Mouse (Mus musculus): ENCODE measurements around the gene Sod1. TPM values are rescaled to one million over a fixed set of nuclear protein-coding genes. Genes with fewer than 3 reads are reported as not detected.
"Not testable (repeated sequence)": the region's sequence is repeated elsewhere in the genome, so short reads cannot be mapped to it uniquely, and the experiment has no call there.

The Sod1 gene
- polyA plus RNA-seq, 2 experiments from 2014 or later, result 1,036 to 1,092 TPM

DNA sequence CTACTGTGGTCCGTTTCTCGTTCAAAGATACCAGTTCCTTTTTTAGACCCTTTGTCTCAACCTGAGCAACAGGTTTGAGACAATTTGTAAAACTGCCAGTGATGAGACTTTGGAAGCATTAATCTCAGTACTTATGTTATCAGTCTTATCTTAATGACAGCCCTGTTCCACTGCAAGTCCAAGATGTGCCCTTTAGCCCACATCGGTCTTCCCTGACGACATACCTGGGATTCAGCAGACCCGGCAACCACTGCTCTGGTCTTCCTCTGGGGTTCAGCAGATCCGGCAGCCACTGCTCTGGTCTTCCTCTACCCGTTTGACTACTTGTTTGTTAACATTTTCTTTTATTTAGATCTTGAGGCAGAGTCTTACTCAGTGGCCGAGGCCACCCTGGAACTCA lies 8.8 kb upstream of the Sod1 start:
- no peak for ATAC-seq

DNA sequence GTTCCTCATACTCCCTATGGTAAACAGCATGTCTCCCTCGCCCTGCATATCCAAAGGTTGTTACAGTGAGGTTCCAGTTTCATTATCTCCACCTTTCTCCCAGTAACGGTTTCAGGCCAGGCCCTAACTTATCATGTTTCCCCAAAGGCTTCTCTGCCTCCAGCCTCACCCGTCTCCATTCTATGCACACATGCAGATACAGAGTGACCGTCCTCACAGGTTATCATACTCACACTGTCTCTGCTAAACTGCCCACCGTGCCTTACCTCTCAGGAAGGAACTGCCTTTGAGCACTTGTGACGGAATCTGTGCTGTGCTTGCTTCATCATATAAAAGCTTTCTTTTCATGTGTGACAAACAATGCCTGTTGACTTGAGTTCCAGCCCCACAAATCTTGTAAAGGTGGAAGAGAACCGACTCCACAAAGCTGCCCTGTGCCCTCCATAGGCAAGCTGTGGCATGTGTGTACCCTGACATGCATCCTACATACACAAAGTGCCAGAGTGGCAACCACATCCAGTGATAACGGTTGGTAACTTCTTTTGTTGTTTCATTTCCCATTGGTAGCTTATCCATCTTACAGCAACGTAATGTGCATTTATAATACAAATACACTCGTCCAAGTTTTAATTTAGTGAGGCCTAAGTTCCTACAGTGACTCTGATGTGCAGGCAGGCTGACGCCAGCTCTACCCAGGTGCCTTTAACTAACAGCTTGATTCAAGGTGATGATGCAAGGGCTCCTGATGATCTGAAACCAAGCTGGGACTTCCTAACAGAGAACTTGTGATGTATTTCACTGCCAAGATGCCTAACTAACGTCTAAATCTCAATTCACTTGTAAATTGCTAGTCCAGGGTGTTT lies 6.8 kb upstream of the Sod1 start:
- no peak for ATAC-seq

DNA sequence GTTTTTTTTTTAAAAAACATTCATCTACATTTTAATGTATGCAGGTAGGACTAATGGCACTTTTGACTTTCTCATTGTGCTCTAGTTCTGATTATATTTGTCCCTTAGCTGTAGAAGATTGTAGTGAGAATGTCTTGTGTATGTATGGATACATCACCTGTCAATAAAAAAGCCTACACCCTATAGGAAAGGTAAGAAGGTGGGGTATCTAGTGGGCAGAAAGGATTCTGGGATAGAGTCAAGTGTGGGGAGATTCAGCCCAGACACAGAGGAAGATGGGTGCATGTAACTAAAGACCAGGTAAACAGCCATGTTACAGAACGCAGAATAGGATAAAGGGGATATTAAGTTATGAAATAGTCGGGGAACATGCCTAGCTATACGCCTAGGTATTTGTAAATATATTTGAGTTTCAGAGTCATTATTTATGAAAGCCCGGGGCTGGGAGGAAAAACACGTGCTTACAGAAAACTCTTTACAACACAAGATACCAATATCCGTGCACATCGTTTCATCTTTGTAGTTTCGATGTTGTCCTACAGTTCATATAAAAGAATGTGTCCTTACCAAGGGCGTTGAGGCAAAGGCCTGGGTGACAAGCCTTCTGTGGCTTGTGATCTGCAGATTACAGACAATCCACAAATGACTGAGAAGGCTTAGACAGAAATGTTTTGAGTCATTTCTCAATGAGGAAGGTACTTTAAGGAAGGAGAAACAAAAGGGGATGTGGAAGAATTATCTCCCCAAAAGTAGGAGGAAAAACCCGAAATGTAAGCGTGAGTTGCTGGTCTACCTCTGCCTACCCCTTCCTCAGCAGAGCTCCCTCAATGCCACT lies 5.6 kb upstream of the Sod1 start:
- no peak for ATAC-seq

DNA sequence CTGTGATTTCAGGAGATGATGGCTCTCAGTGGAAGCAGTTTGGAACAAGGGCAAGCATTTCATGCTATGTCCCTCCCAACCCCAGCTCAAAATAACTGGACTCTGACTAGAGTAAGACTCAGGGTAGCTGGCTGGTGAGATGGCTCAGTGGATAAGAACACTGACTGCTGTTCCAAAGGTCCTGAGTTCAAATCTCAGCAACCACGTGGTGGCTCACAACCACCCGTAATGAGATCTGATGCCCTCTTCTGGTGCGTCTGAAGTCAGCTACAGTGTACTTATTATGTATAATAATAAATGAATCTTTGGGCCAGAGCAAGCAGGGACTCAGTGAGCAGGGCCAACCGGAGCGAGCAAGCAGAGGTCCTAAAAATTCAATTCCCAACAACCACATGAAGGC lies 4.7 kb upstream of the Sod1 start:
- not testable (repeated sequence) for ATAC-seq

DNA sequence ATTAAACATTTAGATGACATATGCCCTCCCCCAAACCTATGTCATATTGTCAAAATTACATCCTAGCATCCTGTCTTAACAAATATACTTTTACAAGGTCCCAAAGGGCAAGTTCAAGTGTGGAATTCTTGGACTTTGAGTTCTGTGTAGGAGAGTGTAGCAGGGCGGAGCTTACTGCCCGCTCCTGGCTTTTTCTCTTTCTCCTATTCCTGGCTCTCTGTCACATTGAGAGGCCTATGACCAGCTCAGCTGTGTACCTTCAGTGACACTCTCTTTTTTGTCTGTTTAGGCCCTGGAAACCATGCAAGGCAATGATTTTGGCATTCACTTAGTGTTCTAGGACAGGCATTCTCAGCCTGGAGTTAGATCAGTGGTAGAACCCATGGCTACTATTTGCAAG lies 4.1 kb upstream of the Sod1 start:
- ATAC-seq, result no peak

DNA sequence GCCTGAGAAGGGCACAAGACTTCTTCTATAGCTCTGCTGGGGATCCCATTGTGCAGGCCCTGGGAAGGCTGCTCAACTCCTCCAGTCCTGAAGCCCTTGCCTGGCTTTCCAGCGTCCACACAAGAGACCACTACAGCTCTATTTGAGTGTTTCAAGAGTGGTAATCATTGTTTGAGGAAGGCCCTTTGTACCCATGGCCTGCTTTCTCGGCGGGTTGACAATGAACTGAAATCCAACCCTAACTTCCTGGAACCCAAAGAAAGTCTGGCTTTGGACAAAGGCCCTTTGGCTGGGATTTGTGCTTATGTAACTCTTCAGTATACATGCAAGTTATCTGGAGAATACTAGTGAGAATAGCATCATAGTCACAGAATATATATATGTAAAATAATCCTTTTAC lies 3.2 kb upstream of the Sod1 start:
- no peak for ATAC-seq

DNA sequence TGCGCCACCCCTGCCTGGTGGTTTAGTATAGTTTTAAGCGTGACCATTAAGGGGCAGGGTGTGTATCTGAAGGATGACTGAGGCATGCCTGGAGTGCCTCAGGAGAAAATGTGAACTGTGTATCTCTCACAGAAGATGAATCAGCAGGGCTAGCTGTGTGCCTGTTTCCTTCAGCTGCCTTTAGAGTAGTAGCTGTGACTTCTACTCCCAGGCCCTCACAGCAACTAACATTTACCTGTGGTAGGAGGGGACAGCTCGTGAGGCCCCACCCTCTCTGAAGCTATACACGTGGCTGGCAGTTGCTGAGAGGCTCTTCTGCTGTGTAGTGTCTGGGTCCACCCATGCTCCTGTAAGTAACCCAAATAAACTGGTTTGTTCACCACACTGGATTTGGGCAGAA lies 2.6 kb upstream of the Sod1 start:
- ATAC-seq, result no peak

DNA sequence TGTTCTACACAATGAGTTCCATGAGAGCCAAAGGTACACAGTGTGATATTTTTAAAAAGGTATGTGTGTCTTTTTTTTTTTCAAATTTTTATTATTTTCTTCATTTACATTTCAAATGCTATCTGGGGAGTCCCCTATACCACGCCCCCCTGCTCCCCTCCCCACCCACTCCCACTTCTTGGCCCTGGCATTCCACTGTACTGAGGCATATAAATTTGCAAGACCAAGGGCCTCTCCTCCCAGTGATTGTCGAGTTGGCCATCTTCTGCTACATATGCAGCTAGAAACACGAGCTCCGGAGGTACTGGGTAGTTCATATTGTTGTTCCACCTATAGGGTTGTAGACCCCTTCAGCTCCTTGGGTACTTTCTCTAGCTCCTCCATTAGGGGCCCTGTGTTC lies 1.1 kb upstream of the Sod1 start:
- ATAC-seq, result not testable (repeated sequence)

DNA sequence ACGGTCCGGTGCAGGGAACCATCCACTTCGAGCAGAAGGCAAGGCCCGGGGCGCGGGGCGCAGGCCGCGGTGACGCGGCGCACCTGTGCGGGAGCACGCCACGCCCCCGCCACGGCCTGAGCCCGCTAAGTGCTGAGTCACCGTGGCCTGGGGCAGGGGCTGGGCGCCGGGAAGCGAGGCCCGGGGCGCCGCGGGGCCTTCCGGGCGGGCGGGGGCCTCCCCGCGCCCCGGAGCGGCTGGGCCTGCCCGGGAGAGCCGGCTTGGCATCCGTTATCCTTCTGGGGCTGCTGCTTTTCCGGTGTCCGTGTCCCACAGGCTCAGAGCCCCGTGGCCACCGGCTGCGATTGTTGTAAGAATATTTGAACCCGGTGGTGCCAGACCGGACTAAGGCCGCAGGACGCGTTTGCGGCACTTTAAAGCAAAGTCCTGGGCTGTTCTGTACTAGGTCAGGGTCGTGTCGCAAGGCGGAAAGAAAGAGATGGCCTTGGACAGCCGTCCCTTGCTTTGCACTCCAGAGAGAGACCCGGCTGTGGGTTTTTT lies 408 bp downstream of the Sod1 start:
- ATAC-seq, result peak; percentile 52

DNA sequence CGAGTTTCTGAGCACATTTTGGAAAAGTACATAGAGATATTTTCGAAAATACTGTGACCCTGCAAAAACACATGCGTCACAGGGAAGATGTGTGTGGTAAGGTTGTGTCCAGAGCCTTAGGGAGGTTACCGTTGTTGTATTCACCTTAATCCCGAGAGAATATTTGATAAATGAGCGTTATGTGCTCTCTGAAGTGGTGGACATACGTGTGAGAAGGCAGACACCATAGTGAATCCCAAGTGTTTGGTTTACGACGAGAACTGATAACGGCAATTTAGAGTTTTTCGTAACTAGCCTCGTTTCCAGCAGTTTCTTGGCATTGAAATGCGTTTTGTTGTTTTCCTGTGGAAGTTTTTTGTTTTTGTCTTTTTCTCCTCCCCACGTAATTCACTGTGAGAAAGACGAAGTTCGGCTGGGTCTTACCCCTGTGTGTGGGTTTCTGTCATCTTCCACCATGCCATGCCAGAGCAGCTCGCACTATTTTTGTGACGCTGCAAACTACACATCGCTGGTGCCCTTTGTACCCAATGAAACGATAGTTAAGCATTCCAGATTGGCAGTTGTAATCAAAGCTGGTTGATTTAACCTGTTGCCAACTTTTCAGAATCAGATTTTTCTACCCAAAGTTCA lies 1.0 kb downstream of the Sod1 start:
- peak; percentile 11 for ATAC-seq

DNA sequence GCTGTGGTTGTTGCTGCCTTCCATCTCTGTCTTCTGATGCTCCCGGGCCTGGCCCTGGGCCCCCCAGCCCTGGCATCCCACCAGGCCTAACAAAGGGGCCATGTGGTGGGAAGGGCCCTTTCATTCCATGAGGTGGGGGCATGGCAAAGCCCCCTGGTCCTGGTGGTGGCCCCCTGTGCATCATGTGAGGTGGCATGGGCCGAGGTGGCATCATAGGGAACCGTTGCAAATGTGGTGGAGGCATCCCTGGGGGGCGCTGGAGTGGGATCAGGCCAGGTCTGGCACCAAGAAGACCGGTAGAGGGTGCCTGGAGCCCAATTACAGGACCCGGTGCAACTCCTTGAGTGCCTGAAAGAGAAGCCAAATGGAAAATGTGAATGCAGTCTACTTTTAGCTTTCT lies 9.3 kb downstream of the Sod1 start:
- no peak for ATAC-seq

DNA sequence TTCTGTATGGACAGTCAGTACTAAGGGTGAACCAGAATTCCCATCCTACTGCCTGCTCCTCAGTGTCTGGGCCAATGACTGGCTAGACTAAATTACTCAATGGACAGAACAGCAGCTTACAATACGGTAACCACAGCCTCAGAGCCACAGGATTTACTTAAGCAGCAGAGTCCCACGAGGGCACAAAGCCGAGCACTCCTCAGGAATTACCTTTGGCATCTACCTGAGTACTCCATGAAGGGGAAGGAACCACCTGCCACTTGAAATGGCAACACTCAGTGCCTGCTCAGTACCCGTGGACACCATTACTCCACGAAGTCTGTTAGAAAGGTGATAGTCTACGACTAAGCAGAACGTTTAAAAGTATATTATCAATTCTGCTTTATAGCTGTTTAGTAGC lies 10.7 kb downstream of the Sod1 start:
- no peak for ATAC-seq

DNA sequence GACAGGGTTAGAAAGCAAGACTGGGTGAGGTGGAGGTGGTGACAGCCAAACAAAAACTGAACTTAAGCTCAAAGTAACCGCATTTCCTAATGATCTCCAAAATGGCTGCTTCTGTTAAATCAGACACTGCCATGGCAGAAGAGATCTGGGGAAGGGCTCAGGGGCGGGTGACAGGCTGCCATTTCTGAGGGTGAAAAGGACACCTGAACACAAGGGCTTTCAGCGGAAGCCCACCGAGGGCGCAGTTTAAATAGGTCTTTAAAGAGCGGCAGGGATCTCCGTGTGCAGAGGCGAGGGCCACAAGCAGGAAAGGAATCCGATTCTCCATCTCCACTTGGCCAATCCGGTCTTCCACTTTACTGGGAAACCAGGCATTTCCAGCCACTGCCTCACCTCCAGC lies 13.1 kb downstream of the Sod1 start:
- ATAC-seq, result no peak

DNA sequence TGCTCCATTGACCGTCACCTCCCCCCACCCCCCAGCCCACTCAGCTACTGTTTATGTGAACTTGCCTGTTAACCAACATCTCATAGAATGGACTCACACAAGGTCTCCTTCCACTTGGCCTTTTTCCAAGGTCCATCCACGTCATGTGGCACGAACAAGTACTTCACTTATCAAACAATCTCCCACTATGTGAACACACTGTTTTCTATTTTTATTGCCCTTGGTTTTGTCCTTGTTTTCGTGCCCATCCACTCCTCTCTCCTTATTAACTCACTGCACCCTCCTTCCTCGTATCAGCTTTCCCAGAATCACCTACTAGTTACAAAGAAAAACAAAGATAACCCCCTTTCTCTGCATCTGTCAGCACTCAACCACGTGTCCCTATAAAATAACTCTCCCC lies 14.1 kb downstream of the Sod1 start:
- no peak for ATAC-seq

DNA sequence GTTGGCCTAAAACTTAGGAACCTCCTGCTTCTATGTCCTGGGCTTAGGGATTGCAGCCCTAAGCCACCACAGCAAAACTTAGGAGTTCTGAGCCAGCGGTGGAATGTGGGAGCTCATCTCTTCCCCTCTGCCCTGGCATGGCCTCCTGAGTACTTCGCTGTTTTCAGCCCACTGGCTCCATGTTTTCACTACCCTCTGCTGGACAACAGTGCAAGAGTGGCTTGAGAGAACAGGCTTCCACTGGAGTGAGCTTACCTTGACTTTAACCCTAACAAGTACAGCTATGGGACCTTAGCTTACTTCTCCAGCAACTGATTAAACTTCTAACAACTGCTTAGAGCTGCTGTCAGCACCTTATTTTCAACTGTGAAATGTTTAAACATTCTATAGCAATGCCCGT lies 14.6 kb downstream of the Sod1 start:
- ATAC-seq, result no peak

DNA sequence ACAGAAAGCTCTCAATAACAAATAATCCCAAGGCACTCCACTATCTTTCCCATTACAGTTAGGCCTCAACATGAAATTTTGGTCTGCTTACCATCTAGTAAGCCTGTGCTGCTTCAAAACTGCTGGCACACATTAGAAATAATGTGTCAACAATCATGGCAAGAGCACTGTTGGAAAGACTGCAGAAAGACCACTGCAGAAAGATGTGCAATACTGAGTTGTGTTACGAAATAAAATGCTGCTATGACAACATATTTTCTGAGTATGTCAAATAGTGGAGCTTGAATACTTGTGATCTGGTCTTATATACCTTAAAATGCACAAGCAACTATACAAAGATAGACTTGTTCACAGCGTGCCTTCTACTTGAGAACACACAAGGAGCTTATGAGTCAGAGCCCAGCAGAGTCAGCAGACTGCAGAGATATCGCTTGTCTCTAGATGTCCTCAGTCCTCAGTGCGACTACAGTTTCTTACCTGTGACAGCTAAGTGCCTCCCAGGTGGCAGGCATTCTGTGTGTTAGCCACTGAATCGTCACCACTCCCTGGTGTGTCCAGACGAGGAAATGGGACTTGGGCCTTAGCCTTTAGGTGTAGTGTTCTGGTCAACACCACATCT lies 18.7 kb downstream of the Sod1 start:
- ATAC-seq, result no peak

DNA sequence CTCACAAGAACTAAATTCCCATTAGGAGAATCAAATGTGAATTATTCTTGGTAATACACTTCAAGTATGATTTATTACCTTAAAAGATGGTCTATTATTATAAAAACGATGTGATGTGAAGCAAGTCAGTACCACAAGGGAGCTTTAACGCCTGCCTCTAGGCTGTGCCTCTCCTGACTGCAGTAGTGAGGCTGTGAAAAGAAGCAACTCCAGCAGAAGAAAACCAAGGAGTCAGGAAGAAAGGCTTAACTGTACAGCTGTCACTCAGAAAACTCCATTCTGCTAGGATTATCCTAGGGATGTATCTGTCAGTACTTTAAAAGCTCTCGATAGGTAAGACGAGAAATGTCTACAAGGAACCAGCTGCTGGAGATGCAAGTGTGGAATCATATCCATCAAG lies 21.3 kb downstream of the Sod1 start:
- ATAC-seq, result no peak

DNA sequence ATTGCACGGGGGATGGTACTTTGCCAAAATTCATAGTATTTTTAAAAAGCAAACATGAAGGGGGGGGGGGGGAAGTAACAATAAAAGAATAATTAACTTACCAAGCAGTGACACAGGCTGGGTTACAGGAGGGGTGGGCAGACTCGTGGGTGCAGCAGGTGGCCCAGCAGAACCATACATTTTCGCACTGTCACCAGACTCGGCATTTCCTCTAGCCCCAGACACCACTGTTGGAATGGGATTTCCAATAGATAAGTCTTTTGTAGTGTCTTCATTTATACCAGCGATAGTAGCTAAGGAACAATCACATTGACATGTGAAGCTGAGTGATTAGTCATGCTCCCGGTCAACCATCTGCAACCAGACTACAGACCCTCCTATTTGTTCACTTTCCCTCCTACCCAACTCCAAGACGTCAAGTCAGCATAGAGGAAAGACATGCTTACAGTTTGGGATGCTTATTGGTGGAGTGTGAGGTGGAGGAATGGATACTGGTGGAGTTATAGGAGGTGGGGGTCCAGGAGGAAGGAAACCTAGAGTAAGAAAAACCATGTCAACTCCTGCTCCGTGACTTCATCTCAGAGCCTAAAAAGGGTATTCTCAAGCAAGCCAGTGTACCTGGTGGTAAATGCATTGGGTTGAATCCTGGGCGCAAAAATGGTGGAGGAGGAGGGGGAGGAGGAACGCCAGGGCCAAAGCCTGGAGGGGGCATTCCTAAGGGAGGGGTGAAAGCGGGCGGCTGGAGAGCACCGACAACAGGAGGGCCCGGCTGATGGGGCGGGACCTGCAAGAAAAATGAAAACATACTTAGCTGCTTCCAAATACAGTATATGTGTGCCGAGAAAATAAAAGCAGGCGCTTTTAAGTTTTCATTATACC lies 22.1 kb downstream of the Sod1 start:
- ATAC-seq, result no peak

DNA sequence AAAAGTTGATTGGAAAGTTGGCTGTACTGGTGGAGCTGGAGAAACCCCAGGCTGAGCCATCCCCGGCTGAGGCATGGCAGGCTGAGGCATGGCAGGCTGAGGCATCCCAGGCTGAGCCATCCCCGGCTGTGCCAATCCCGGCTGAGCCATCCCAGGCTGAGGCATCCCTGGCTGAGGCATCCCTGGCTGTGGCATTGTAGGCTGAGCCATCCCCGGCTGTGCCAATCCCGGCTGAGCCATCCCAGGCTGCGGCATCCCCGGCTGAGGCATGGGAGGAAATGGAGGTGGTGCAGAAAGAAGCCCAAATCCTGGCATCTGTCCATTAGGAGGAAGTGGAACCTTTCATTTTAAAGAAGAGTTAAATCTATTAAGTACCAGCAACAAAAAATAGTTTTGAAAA lies 29.5 kb downstream of the Sod1 start:
- no peak for ATAC-seq

DNA sequence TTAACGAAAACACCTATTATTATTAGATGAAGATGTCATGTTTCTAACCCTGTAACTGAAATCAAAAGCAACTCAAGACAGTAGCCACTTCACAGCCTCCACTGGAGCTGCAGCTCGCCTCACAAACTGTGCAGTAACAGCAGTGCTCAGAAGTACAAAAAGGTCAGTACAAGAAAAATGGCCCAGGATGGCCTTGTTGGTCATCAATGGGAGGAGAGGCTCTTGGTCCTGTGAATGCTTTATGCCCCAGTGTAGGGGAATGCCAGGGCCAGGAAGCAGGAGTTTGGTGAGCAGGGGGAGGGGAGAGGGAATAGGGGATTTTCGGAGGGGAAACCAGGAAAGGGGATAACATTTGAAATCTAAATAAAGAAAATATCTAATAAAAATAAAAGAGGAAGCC lies 30.7 kb downstream of the Sod1 start:
- ATAC-seq, result not testable (repeated sequence)

DNA sequence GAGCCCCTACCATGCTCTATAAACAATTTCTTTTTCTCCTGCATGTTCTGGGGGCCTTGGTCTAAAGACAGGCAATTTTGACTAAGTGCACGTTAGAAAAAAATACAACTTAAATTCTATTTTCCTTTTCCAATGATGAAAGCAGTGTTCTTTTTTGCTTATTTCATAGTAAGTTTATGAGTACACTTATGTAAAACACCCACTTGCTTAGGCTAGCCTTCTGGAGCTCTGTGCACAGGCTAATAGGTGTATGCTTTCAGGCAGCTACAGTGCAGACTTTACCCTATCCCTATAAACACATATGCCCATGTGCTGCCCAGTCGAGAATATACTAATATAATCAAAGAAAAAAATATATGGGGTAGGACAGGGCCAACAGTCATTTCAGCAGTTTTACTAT lies 32.0 kb downstream of the Sod1 start:
- no peak for ATAC-seq

DNA sequence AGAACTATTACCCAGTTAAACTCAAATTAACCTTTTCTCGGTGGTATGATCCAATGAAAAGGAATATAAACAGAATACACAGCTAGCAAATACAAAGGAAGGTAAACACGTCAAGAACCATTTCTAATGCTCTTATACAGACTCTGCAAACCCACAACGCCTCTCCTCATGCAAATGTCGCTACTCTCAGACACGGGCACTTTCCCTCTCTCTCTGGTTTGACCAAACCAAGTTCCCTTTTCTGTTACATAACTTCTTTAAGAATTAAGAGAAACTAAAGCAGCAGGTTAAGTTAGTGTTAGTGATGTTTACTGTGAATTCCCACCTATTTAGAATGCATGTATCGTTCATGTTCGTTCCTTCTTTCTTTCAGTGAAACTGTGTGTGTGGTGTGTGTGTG lies 38.4 kb downstream of the Sod1 start:
- no peak for ATAC-seq

Measured in CD4-positive, CD25-positive, alpha-beta regulatory T cell, adult 4 months (primary cell).